In genomic region chr2:4071831-4072230, GRCm38 (mm10) we compare ENCODE assay signal across 16 mouse cellular contexts. TPM values are rescaled to one million over a fixed set of nuclear protein-coding genes. Genes with fewer than 3 reads are reported as not detected.
DNase-seq lines count a peak whose midpoint lies in the region; ATAC-seq and TF ChIP-seq lines count a peak whose summit lies in the region.
"Had no signal": no experiment of that assay in that cellular context is flagged by ENCODE, and none has a peak within 500 bp of the region (broad histone marks: within the 10 kb centered on the region; RNA-seq: fewer than 3 reads in every experiment).

No protein-coding gene starts in this region.

- no peak for TF ChIP-seq POLR2A in kidney, adult 2 months (IDR thresholded peaks at IDR 0.05; ENCODE audit: low read depth, low read length)

- no peak overlapping the region for H3K4me2 ChIP-seq in hindbrain, postnatal 0 days (ENCODE audit: low read depth, low read length)
- H3K4me2 ChIP-seq: heart, embryonic 12.5 days; limb, embryonic 13.5 days had no signal

- TF ChIP-seq CTCF in kidney, adult 2 months (conservative IDR thresholded peaks at IDR 0.05; ENCODE audit: insufficient read depth, insufficient read length, low read depth, low read length): no peak
- TF ChIP-seq CTCF in hindbrain, postnatal 0 days (IDR thresholded peaks at IDR 0.05; ENCODE audit: low read depth): no peak

- H3K36me3 ChIP-seq in kidney, adult 2 months (ENCODE audit: control insufficient read depth, insufficient read depth, low read length): no peaks in the 10 kb centered on the region
- no peaks in the 10 kb centered on the region for H3K36me3 ChIP-seq in hindbrain, postnatal 0 days (ENCODE audit: insufficient read depth, low read length)
- H3K36me3 ChIP-seq: heart, embryonic 12.5 days; limb, embryonic 13.5 days had no signal

- no peak overlapping the region for H3K27ac ChIP-seq in kidney, adult 2 months (ENCODE audit: insufficient read depth, low read depth, low read length)
- H3K27ac ChIP-seq in hindbrain, postnatal 0 days: no peak overlapping the region
- H3K27ac ChIP-seq: limb, embryonic 13.5 days had no signal

- ATAC-seq in hindbrain, postnatal 0 days: peak; percentile 67
- no peak for ATAC-seq in granulocyte monocyte progenitor cell, adult 5-6 weeks (replicated peaks; ENCODE audit: poor library complexity, severe bottlenecking)

- WGBS in kidney, adult 2 months: 45% methylated on average over 7 of the region's 7 CpGs
- WGBS in hindbrain, postnatal 0 days: 49% methylated on average over 7 of the region's 7 CpGs

- no peaks in the 10 kb centered on the region for H3K9me3 ChIP-seq in hindbrain, postnatal 0 days (ENCODE audit: low read length)
- H3K9me3 ChIP-seq: heart, embryonic 12.5 days; limb, embryonic 13.5 days had no signal

- H3K9ac ChIP-seq in hindbrain, postnatal 0 days (replicated peaks; ENCODE audit: low read length): no peak overlapping the region
- H3K9ac ChIP-seq: heart, embryonic 12.5 days; limb, embryonic 13.5 days had no signal

- no peaks in the 10 kb centered on the region; the same call in 1 of the 2 replicates for H3K4me1 ChIP-seq in kidney, adult 2 months (ENCODE audit: control insufficient read depth, insufficient read depth, low read length)
- H3K4me1 ChIP-seq in hindbrain, postnatal 0 days (ENCODE audit: insufficient read depth, low read length): 0 out of 2 replicates have a peak, but pooled peaks cover 4% of the 10 kb centered on the region
- H3K4me1 ChIP-seq: heart, embryonic 12.5 days; limb, embryonic 13.5 days had no signal

- peak; percentile 1 for DNase-seq in kidney, adult 2 months
- DNase-seq in kidney, postnatal 25 days: no peak
- DNase-seq in right cerebral cortex, adult 18-20 months: peak; percentile 13
- DNase-seq in right cerebral cortex, postnatal 10 days (ENCODE audit: low spot score in 2 of 2): no peak
- peak; percentile 45 for DNase-seq in hindbrain, postnatal 0 days (ENCODE audit: low spot score)
- no peak for DNase-seq in adrenal gland, postnatal 10 days
- DNase-seq: adrenal gland, postnatal 36 days; cerebellum, postnatal 25 days; gastrocnemius, postnatal 25 days; lung, adult 2 months; spleen, adult 18-20 months; thymus, postnatal 4 days had no signal

- no peak overlapping the region for H3K4me3 ChIP-seq in kidney, adult 2 months (ENCODE audit: insufficient read depth, low read depth, low read length)
- no peak overlapping the region for H3K4me3 ChIP-seq in hindbrain, postnatal 0 days (ENCODE audit: low read length)
- H3K4me3 ChIP-seq: heart, embryonic 12.5 days; limb, embryonic 13.5 days; myocyte had no signal

- no peaks in the 10 kb centered on the region; the same call in 1 of the 2 replicates for H3K27me3 ChIP-seq in kidney, adult 2 months (replicated peaks; ENCODE audit: control insufficient read depth, insufficient read depth, low read length)
- no peaks in the 10 kb centered on the region for H3K27me3 ChIP-seq in hindbrain, postnatal 0 days (ENCODE audit: insufficient read depth, low read length)
- H3K27me3 ChIP-seq: heart, embryonic 12.5 days; limb, embryonic 13.5 days had no signal

RNA-seq across cellular contexts. Expression of gene Frmd4a, which starts 54.3 kb away (rescaled TPM):
- polyA plus RNA-seq in kidney, adult 2 months (2012; rRNA removed): 5.8 and 7.4 TPM in 2 replicates
- 52.3 and 55.8 TPM in 2 replicates for total RNA-seq in hindbrain, postnatal 0 days (2014; rRNA removed)
- polyA plus RNA-seq in hindbrain, postnatal 0 days (2015; fragmentation: Nextera tagmentation; extraction: Ambion mirVana): 40.2 and 40.7 TPM in 2 replicates
- total RNA-seq in granulocyte monocyte progenitor cell, adult 5-6 weeks (2014; fragmentation: Nextera tagmentation): 30.3 and 38.5 TPM in 2 replicates
- total RNA-seq in granulocyte monocyte progenitor cell, adult 5-6 weeks (2017): 15.1 and 16.7 TPM in 2 replicates
- 10 to 100 TPM; 17.0 to 27.0 TPM for total RNA-seq in adrenal gland, postnatal 10 days (2021)

Comparison
In these comparisons a context has a peak if more than half of its experiments do, and no peak if none do; other contexts are left out.
1. DNase-seq: peak in kidney, adult 2 months (single experiment), right cerebral cortex, adult 18-20 months (single experiment) and hindbrain, postnatal 0 days (single experiment); none in kidney, postnatal 25 days (0 of 2), right cerebral cortex, postnatal 10 days (0 of 2) and adrenal gland, postnatal 10 days (single experiment).